Mouse (Mus musculus) liver, embryonic 11.5 days (tissue): ENCODE measurements around the gene Nectin4. TPM values are rescaled to one million over a fixed set of nuclear protein-coding genes. Genes with fewer than 3 reads are reported as not detected.

Experiments
- ATAC-seq: fragments of 200-750 bp; cut with Nextera tagmentation; replicated peaks from 2 replicates; pipeline ENCODE4 v1.8.0; 2017; ENCODE audit warnings: moderate number of reproducible peaks, mild to moderate bottlenecking, moderate TSS enrichment, moderate library complexity; ENCODE audit not compliant: low FRiP score
- DNase-seq: peaks from one replicate; pipeline ENCODE4 v3.0.0-alpha.2; 2017; ENCODE audit warnings: low spot score
- H3K27ac ChIP-seq: fragments of 300-500 bp; sonication (generic); 2 replicates; pipeline ENCODE4 v1.5.1; 2014; ENCODE audit warnings: mild to moderate bottlenecking, low read depth, low read length, control low read depth
- H3K27me3 ChIP-seq: fragments of 300-500 bp; sonication (generic); replicated peaks from 2 replicates; pipeline ENCODE4 v1.6.1; 2014; ENCODE audit warnings: low read length, mixed read lengths; ENCODE audit not compliant: control insufficient read depth, insufficient read depth
- H3K36me3 ChIP-seq: fragments of 300-500 bp; sonication (generic); 2 replicates; pipeline ENCODE4 v1.6.1; 2014; ENCODE audit warnings: mild to moderate bottlenecking, low read length, moderate library complexity, mixed read lengths; ENCODE audit not compliant: control insufficient read depth, insufficient read depth
- H3K4me1 ChIP-seq: fragments of 300-500 bp; sonication (generic); replicated peaks from 2 replicates; pipeline ENCODE4 v1.6.1; 2014; ENCODE audit warnings: low read length, mixed read lengths; ENCODE audit not compliant: control insufficient read depth, insufficient read depth
- H3K4me2 ChIP-seq: fragments of 300-500 bp; sonication (generic); 2 replicates; pipeline ENCODE4 v1.6.1; 2014; ENCODE audit warnings: mild to moderate bottlenecking, control low read depth, moderate library complexity
- H3K4me3 ChIP-seq: fragments of 300-500 bp; sonication (generic); 2 replicates; pipeline ENCODE4 v1.5.1; 2014; ENCODE audit warnings: low read depth, low read length, control low read depth
- H3K9ac ChIP-seq: fragments of 300-500 bp; sonication (generic); 2 replicates; pipeline ENCODE4 v1.6.1; 2014; ENCODE audit warnings: low read depth, low read length, control low read depth
- H3K9me3 ChIP-seq: fragments of 300-500 bp; sonication (generic); 2 replicates; pipeline ENCODE4 v1.6.1; 2016; ENCODE audit warnings: low read length, inconsistent platforms, mixed read lengths; ENCODE audit not compliant: control insufficient read depth
- WGBS: fragments of 180-500 bp; shearing (Covaris S2); extraction: QIAGEN DNeasy Blood & Tissue Kit; methylation state at CpG from one replicate; pipeline ENCODE4 v1.1.7; 2014; 5-methylcytosine and 5-hydroxymethylcytosine counted together
- polyA plus RNA-seq: library from polyadenylated mRNA; unstranded; fragments of >200 nt; fragmentation: Nextera tagmentation; extraction: Ambion mirVana; gene quantifications from 2 replicates; pipeline ENCODE4 v1.2.1, GENCODE M21; 2014

Nectin4 gene
- polyA plus RNA-seq, 1 experiment from 2014 or later = 0.53 TPM

GRCm38 (mm10) chr1:171387099-171387498 lies 17.2 kb downstream of the Nectin4 start:
- Histone ChIP-seq H3K4me1 (no peaks in the 10 kb centered on the region; the same call in none of the 2 replicates), H3K36me3 (no peaks in the 10 kb centered on the region), H3K27me3 (0 out of 2 replicates have a peak, but pooled peaks cover 3% of the 10 kb centered on the region), H3K4me3 (no peak overlapping the region), H3K9ac (no peak overlapping the region), H3K4me2 (no peak overlapping the region), H3K27ac (no peak overlapping the region), H3K9me3 (no peaks in the 10 kb centered on the region)
- ATAC-seq (no peak), DNase-seq (no peak)
- 28% methylated on average over 6 of the region's 6 CpGs for WGBS

GRCm38 (mm10) chr1:171388376-171389102 lies 18.6 kb downstream of the Nectin4 start, which contains the start of gene Arhgap30:
Arhgap30 (plus strand) TSS chr1:171388954.
- Histone ChIP-seq H3K4me2 (peak within 1 kb of the TSS; percentile 61), H3K27me3 (no peaks in the 10 kb centered on the region), H3K4me1 (no peaks in the 10 kb centered on the region; the same call in none of the 2 replicates), H3K36me3 (no peaks in the 10 kb centered on the region), H3K9me3 (no peaks in the 10 kb centered on the region), H3K27ac (no peak within 1 kb of the TSS), H3K9ac (peak within 1 kb of the TSS; percentile 43), H3K4me3 (peak within 1 kb of the TSS; percentile 35)
- ATAC-seq (peak; percentile 55), DNase-seq (no peak)
- WGBS = 49% methylated on average over 15 of the region's 15 CpGs

- H3K27me3 ChIP-seq = no peaks in the 10 kb centered on the region
- no peaks in the 10 kb centered on the region for H3K36me3 ChIP-seq
- no peak for DNase-seq
- WGBS = 46% methylated on average over 4 of the region's 4 CpGs
- ATAC-seq = peak; percentile 46; the same call in 1 of the 2 replicates
- peak overlapping the region; percentile 61 for H3K4me2 ChIP-seq
- no peak overlapping the region for H3K27ac ChIP-seq
- H3K9me3 ChIP-seq = no peaks in the 10 kb centered on the region
- no peaks in the 10 kb centered on the region; the same call in none of the 2 replicates for H3K4me1 ChIP-seq
- H3K9ac ChIP-seq = no peak overlapping the region; the same call in 1 of the 2 replicates
- H3K4me3 ChIP-seq = peak overlapping the region; percentile 35
Observed at GRCm38 (mm10) chr1:171390101-171390500, 20.2 kb downstream of the Nectin4 start.

- Histone ChIP-seq H3K9me3 (no peaks in the 10 kb centered on the region), H3K9ac (no peak overlapping the region), H3K4me2 (no peak overlapping the region), H3K4me3 (no peak overlapping the region), H3K36me3 (no peaks in the 10 kb centered on the region), H3K4me1 (no peaks in the 10 kb centered on the region), H3K27me3 (no peaks in the 10 kb centered on the region), H3K27ac (no peak overlapping the region)
- ATAC-seq (no peak), DNase-seq (no peak)
- 75% methylated on average over 4 of the region's 4 CpGs for WGBS
Observed at GRCm38 (mm10) chr1:171401821-171402220, 31.9 kb downstream of the Nectin4 start.

GRCm38 (mm10) chr1:171402991-171403390 lies 33.1 kb downstream of the Nectin4 start:
- 82% methylated on average over 7 of the region's 9 CpGs for WGBS

GRCm38 (mm10) chr1:171407263-171407662 lies 37.4 kb downstream of the Nectin4 start:
- 81% methylated on average over 5 of the region's 5 CpGs for WGBS
- ATAC-seq = no peak
- H3K27ac ChIP-seq = no peak overlapping the region
- H3K36me3 ChIP-seq = no peaks in the 10 kb centered on the region
- DNase-seq = no peak
- no peak overlapping the region for H3K4me3 ChIP-seq
- H3K27me3 ChIP-seq = no peaks in the 10 kb centered on the region
- H3K9ac ChIP-seq = no peak overlapping the region
- no peaks in the 10 kb centered on the region for H3K9me3 ChIP-seq
- H3K4me2 ChIP-seq = no peak overlapping the region
- H3K4me1 ChIP-seq = no peaks in the 10 kb centered on the region

More at GRCm38 (mm10) chr1:171402991-171403390, 33.1 kb downstream of the Nectin4 start:
- H3K27me3 ChIP-seq = no peaks in the 10 kb centered on the region
- ATAC-seq = no peak
- H3K4me3 ChIP-seq = no peak overlapping the region
- H3K9me3 ChIP-seq = no peaks in the 10 kb centered on the region
- no peak overlapping the region for H3K27ac ChIP-seq
- no peak overlapping the region for H3K9ac ChIP-seq
- H3K36me3 ChIP-seq = no peaks in the 10 kb centered on the region
- H3K4me1 ChIP-seq = no peaks in the 10 kb centered on the region
- DNase-seq = no peak
- H3K4me2 ChIP-seq = no peak overlapping the region

- Histone ChIP-seq H3K9ac (no peak overlapping the region), H3K4me1 (peaks cover 18% of the 10 kb centered on the region), H3K4me2 (no peak overlapping the region), H3K9me3 (no peaks in the 10 kb centered on the region), H3K36me3 (0 out of 2 replicates have a peak, but pooled peaks cover 2% of the 10 kb centered on the region), H3K27ac (no peak overlapping the region), H3K27me3 (no peaks in the 10 kb centered on the region), H3K4me3 (no peak overlapping the region)
- ATAC-seq (no peak), DNase-seq (no peak)
- WGBS = 75% methylated on average over 1 of the region's 1 CpGs
Observed at GRCm38 (mm10) chr1:171410231-171410630, 40.3 kb downstream of the Nectin4 start.

- Histone ChIP-seq H3K4me3 (peak within 1 kb of the TSS; percentile 97), H3K27ac (peak within 1 kb of the TSS; percentile 78), H3K9ac (peak within 1 kb of the TSS; percentile 93), H3K9me3 (no peaks in the 10 kb centered on the region), H3K36me3 (peaks cover 5% of the 10 kb centered on the region), H3K27me3 (no peaks in the 10 kb centered on the region), H3K4me1 (peaks cover 18% of the 10 kb centered on the region), H3K4me2 (peak within 1 kb of the TSS; percentile 69)
- DNase-seq (peak; percentile 93), ATAC-seq (peak; percentile 95)
- under 1% methylated on average over 36 of the region's 36 CpGs for WGBS
Observed at GRCm38 (mm10) chr1:171410947-171411484, 41.1 kb downstream of the Nectin4 start, which contains the start of gene Usf1. Usf1 (plus strand) TSS chr1:171411313.
